8 mouse cellular contexts compared by ENCODE assay signal in genomic region chr10:56106333-56106995, GRCm38 (mm10). TPM values are rescaled to one million over a fixed set of nuclear protein-coding genes. Genes with fewer than 3 reads are reported as not detected.
DNase-seq lines count a peak whose midpoint lies in the region; ATAC-seq lines count a peak whose summit lies in the region.

TSS of gene Msl3l2 (plus strand) at chr10:56106917.

- no peak within 1 kb of the TSS for H3K27ac ChIP-seq in forebrain, embryonic 12.5 days
- peak within 1 kb of the TSS; percentile 51; the same call in 1 of the 2 replicates for H3K27ac ChIP-seq in heart, embryonic 16.5 days (ENCODE audit: low read length)
- no peak within 1 kb of the TSS for H3K27ac ChIP-seq in liver, embryonic 13.5 days
- no peak within 1 kb of the TSS for H3K27ac ChIP-seq in stomach, embryonic 15.5 days

- no peak within 1 kb of the TSS for H3K9ac ChIP-seq in forebrain, embryonic 12.5 days
- peak within 1 kb of the TSS; percentile 74 for H3K9ac ChIP-seq in heart, embryonic 16.5 days (ENCODE audit: low read length)
- peak within 1 kb of the TSS; percentile 59 for H3K9ac ChIP-seq in liver, embryonic 13.5 days
- no peak within 1 kb of the TSS; the same call in 1 of the 2 replicates for H3K9ac ChIP-seq in stomach, embryonic 15.5 days

- H3K4me2 ChIP-seq in forebrain, embryonic 12.5 days, result peak within 1 kb of the TSS; percentile 30
- H3K4me2 ChIP-seq in heart, embryonic 16.5 days (ENCODE audit: low read depth, low read length), result peak within 1 kb of the TSS; percentile 67
- peak within 1 kb of the TSS; percentile 62 for H3K4me2 ChIP-seq in liver, embryonic 13.5 days
- H3K4me2 ChIP-seq in stomach, embryonic 15.5 days, result peak within 1 kb of the TSS; percentile 49

- H3K9me3 ChIP-seq in forebrain, embryonic 12.5 days, result no peaks in the 10 kb centered on the region
- 0 out of 2 replicates have a peak, but pooled peaks cover 2% of the 10 kb centered on the region for H3K9me3 ChIP-seq in heart, embryonic 16.5 days (replicated peaks; ENCODE audit: control insufficient read depth, low read length)
- H3K9me3 ChIP-seq in liver, embryonic 13.5 days (replicated peaks), result no peaks in the 10 kb centered on the region
- no peaks in the 10 kb centered on the region for H3K9me3 ChIP-seq in stomach, embryonic 15.5 days

- ATAC-seq in CD4-positive, CD25-positive, alpha-beta regulatory T cell, adult 4 months, result peak; percentile 95
- ATAC-seq in forebrain, embryonic 12.5 days (ENCODE audit: low FRiP score), result peak; percentile 81
- peak; percentile 90 for ATAC-seq in heart, embryonic 16.5 days (replicated peaks; ENCODE audit: extremely low read depth, insufficient read depth, low FRiP score)
- peak; percentile 83 for ATAC-seq in liver, embryonic 13.5 days (ENCODE audit: low read depth)
- ATAC-seq in stomach, embryonic 15.5 days (ENCODE audit: insufficient read depth, low FRiP score, low read depth), result peak; percentile 68

- H3K4me3 ChIP-seq in forebrain, embryonic 12.5 days (replicated peaks), result no peak within 1 kb of the TSS
- H3K4me3 ChIP-seq in heart, embryonic 16.5 days (ENCODE audit: low read length), result peak within 1 kb of the TSS; percentile 62
- peak within 1 kb of the TSS; percentile 48 for H3K4me3 ChIP-seq in liver, embryonic 13.5 days (replicated peaks)
- peak within 1 kb of the TSS; percentile 34 for H3K4me3 ChIP-seq in stomach, embryonic 15.5 days (replicated peaks)

- 28% methylated on average over 18 of the region's 18 CpGs for WGBS in forebrain, embryonic 12.5 days
- WGBS in heart, embryonic 16.5 days, result 28% methylated on average over 18 of the region's 18 CpGs
- 24% methylated on average over 18 of the region's 18 CpGs for WGBS in liver, embryonic 13.5 days (ENCODE audit: insufficient replicate concordance)
- 23% methylated on average over 18 of the region's 18 CpGs for WGBS in stomach, embryonic 15.5 days

- no peaks in the 10 kb centered on the region for H3K4me1 ChIP-seq in forebrain, embryonic 12.5 days
- no peaks in the 10 kb centered on the region for H3K4me1 ChIP-seq in heart, embryonic 16.5 days (ENCODE audit: control insufficient read depth, insufficient read depth, low read length)
- peaks cover 4% of the 10 kb centered on the region; the same call in 1 of the 2 replicates for H3K4me1 ChIP-seq in liver, embryonic 13.5 days (replicated peaks)
- 0 out of 2 replicates have a peak, but pooled peaks cover 3% of the 10 kb centered on the region for H3K4me1 ChIP-seq in stomach, embryonic 15.5 days

- no peaks in the 10 kb centered on the region for H3K36me3 ChIP-seq in forebrain, embryonic 12.5 days (replicated peaks)
- no peaks in the 10 kb centered on the region for H3K36me3 ChIP-seq in heart, embryonic 16.5 days (ENCODE audit: control insufficient read depth, insufficient read depth)
- no peaks in the 10 kb centered on the region for H3K36me3 ChIP-seq in liver, embryonic 13.5 days
- no peaks in the 10 kb centered on the region for H3K36me3 ChIP-seq in stomach, embryonic 15.5 days

- H3K27me3 ChIP-seq in forebrain, embryonic 12.5 days, result no peaks in the 10 kb centered on the region
- no peaks in the 10 kb centered on the region for H3K27me3 ChIP-seq in heart, embryonic 16.5 days (ENCODE audit: control insufficient read depth, insufficient read depth, low read length)
- H3K27me3 ChIP-seq in liver, embryonic 13.5 days, result no peaks in the 10 kb centered on the region
- H3K27me3 ChIP-seq in stomach, embryonic 15.5 days (replicated peaks), result no peaks in the 10 kb centered on the region

- DNase-seq in c-Kit-positive CD71-positive TER-119-negative erythroid progenitor cells, embryonic 14.5 days (ENCODE audit: low read depth), result peak; percentile 79
- DNase-seq in kidney, postnatal 25 days, result peak; percentile 84 to 90
- peak; percentile 54 for DNase-seq in liver, embryonic 13.5 days
- DNase-seq in neural tube, embryonic 10.5 days (ENCODE audit: extremely low spot score, low spot score), result peak; percentile 74

RNA-seq across cellular contexts. Expression of gene Msl3l2, which starts in this region (rescaled TPM):
- 1 to 10 TPM; 1.0 to 2.5 TPM for polyA plus RNA-seq in CD4-positive, CD25-positive, alpha-beta regulatory T cell, adult 4 months (2017; shearing (Covaris generic))
- polyA plus RNA-seq in forebrain, embryonic 12.5 days (2016; fragmentation: Nextera tagmentation; extraction: Ambion mirVana), result 10.3 and 10.4 TPM in 2 replicates
- 4.8 and 4.9 TPM in 2 replicates for polyA plus RNA-seq in heart, embryonic 16.5 days (2015; fragmentation: Nextera tagmentation; extraction: Ambion mirVana)
- polyA plus RNA-seq in liver, embryonic 13.5 days (2015; fragmentation: Nextera tagmentation; extraction: Ambion mirVana), result 0.88 and 1.1 TPM in 2 replicates
- 4.8 and 5.6 TPM in 2 replicates for polyA plus RNA-seq in stomach, embryonic 15.5 days (2015; fragmentation: Nextera tagmentation; extraction: Ambion mirVana)

Comparison
In these comparisons a context has a peak if more than half of its experiments do, and no peak if none do; other contexts are left out.
1. H3K9ac ChIP-seq: peak in heart, embryonic 16.5 days (single experiment) and liver, embryonic 13.5 days (single experiment); none in forebrain, embryonic 12.5 days (single experiment) and stomach, embryonic 15.5 days (single experiment).
2. Peak in every context shown above with its lines, with median percentiles within 50 percentile points of each other: ATAC-seq, DNase-seq and H3K4me2 ChIP-seq.